Mouse (Mus musculus): ENCODE results near the gene Serp2. TPM values are rescaled to one million over a fixed set of nuclear protein-coding genes. Genes with fewer than 3 reads are reported as not detected.
A peak's percentile ranks its signal among the peaks of the same experiment; 100 is the strongest.
"Not testable (repeated sequence)": the region's sequence is repeated elsewhere in the genome, so short reads cannot be mapped to it uniquely, and the experiment has no call there.

Gene Serp2
- polyA plus RNA-seq, 1 experiment from 2014 or later, result 24.4 TPM

DNA sequence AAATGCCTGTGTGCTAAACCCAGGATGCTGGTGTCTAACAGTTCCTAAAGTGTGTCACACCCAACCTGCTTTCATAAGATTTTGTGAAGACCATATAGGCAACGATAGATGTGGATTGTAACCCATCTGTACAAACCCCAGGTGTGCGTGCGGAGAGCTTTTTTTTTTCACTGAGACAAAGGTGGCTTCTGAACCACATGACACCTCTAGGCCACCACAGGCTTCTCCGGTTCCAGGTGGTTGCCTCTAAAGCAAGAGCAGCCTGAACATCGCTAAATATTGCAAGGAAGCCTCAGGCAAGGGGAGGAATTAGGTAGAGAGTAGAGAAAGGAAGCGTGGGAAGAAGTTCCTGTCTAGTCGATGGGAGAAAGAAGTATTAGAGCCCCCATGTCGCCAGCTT is 10.0 kb upstream of the Serp2 start:
- Histone ChIP-seq H3K4me3 (ENCODE audit: low read depth, low read length) (no peak overlapping the region), H3K27ac (ENCODE audit: low read depth, low read length) (no peak overlapping the region), H3K36me3 (ENCODE audit: control insufficient read depth, insufficient read depth, low read length) (no peaks in the 10 kb centered on the region), H3K4me1 (ENCODE audit: control insufficient read depth, insufficient read depth, low read length) (peaks cover 5% of the 10 kb centered on the region; the same call in 1 of the 2 replicates), H3K4me2 (no peak overlapping the region), H3K9ac (ENCODE audit: low read depth, low read length) (no peak overlapping the region), H3K27me3 (ENCODE audit: control insufficient read depth, insufficient read depth, low read length) (no peaks in the 10 kb centered on the region), H3K9me3 (replicated peaks; ENCODE audit: control insufficient read depth, low read length) (no peaks in the 10 kb centered on the region)
- no peak for ATAC-seq (replicated peaks; ENCODE audit: insufficient number of reproducible peaks, low FRiP score, low TSS enrichment)
- WGBS (ENCODE audit: insufficient replicate concordance), result 80% methylated on average over 8 of the region's 8 CpGs

DNA sequence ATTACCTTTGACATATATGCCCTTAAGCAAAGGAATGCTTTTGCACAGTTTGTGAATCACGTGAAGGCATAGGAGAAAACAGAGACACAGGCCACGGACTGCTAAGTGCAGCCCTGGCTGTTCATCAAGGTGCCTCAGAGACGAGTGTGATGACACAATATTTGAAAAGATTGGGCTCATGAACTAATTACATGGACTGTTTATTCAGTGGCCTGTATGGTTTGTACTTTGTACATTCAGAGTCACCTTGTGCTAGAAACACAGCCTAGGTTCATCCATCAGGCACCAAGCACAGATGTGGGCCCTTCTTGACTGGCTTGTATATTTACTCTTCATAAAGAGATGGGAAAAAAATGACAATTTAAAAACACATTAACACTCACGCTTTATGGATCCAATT is 9.5 kb upstream of the Serp2 start:
- Histone ChIP-seq H3K36me3 (ENCODE audit: control insufficient read depth, insufficient read depth, low read length) (no peaks in the 10 kb centered on the region), H3K4me2 (no peak overlapping the region), H3K4me1 (ENCODE audit: control insufficient read depth, insufficient read depth, low read length) (peaks cover 5% of the 10 kb centered on the region; the same call in 1 of the 2 replicates), H3K27me3 (ENCODE audit: control insufficient read depth, insufficient read depth, low read length) (no peaks in the 10 kb centered on the region), H3K27ac (ENCODE audit: low read depth, low read length) (no peak overlapping the region), H3K4me3 (ENCODE audit: low read depth, low read length) (no peak overlapping the region), H3K9ac (ENCODE audit: low read depth, low read length) (no peak overlapping the region), H3K9me3 (replicated peaks; ENCODE audit: control insufficient read depth, low read length) (no peaks in the 10 kb centered on the region)
- WGBS (ENCODE audit: insufficient replicate concordance), result 80% methylated on average over 4 of the region's 4 CpGs
- ATAC-seq (replicated peaks; ENCODE audit: insufficient number of reproducible peaks, low FRiP score, low TSS enrichment), result no peak

DNA sequence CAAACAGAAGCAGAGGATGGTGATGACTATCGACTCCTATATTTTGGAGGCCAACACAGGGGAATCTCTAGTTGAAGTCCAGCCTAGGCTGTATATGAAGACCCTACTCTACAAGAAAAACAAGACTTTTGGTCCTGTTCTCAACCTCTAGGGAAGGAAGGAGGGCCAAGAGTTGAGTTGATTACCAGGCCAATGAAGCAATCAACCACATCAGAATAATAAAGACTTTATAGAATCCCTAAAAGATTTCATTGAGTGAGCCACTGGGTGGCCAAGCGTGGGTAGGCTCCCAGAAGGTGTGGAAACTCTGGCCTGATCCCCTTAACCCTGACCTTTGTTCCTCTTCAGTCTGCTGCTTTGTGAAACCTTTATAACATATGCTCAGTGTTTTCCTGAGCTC is 2.5 kb upstream of the Serp2 start:
- H3K9ac ChIP-seq (ENCODE audit: low read depth, low read length), result no peak overlapping the region

DNA sequence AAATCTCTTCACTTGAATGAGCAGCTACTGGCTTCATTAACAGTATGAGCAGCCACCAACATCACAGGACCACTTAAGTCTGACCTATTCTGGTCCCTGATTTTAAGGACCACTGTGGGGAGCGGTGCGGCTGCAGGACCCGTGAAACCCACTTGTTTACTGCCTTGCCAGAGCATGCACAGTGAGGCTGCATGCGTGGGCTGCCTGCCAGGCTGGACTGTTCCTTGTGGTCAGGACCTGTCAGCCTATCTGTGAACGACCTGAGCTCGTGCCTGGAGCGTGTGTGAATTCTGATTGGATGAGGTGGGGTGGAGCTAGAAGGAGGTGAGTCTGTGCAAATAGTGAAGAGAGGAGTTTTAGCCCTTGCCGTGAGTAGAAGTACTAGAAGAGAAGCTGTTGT is 1.5 kb upstream of the Serp2 start:
- not testable (repeated sequence) for H3K36me3 ChIP-seq (ENCODE audit: control insufficient read depth, insufficient read depth, low read length); H3K9me3 ChIP-seq (replicated peaks; ENCODE audit: control insufficient read depth, low read length); H3K9ac ChIP-seq (ENCODE audit: low read depth, low read length); H3K27me3 ChIP-seq (ENCODE audit: control insufficient read depth, insufficient read depth, low read length); H3K4me3 ChIP-seq (ENCODE audit: low read depth, low read length); ATAC-seq (replicated peaks; ENCODE audit: insufficient number of reproducible peaks, low FRiP score, low TSS enrichment)
- Histone ChIP-seq H3K4me2 (peak overlapping the region; percentile 30), H3K4me1 (ENCODE audit: control insufficient read depth, insufficient read depth, low read length) (peaks cover 15% of the 10 kb centered on the region), H3K27ac (ENCODE audit: low read depth, low read length) (0 out of 2 replicates have a peak overlapping the region, but pooled peaks have one; percentile 22)
- WGBS (ENCODE audit: insufficient replicate concordance), result 33% methylated on average over 8 of the region's 8 CpGs

More for the DNA sequence above, 2.5 kb upstream of the Serp2 start:
- H3K4me1 ChIP-seq (ENCODE audit: control insufficient read depth, insufficient read depth, low read length), result peaks cover 15% of the 10 kb centered on the region
- no peak overlapping the region for H3K4me2 ChIP-seq
- H3K4me3 ChIP-seq (ENCODE audit: low read depth, low read length), result no peak overlapping the region
- no peaks in the 10 kb centered on the region for H3K9me3 ChIP-seq (replicated peaks; ENCODE audit: control insufficient read depth, low read length)
- H3K36me3 ChIP-seq (ENCODE audit: control insufficient read depth, insufficient read depth, low read length), result no peaks in the 10 kb centered on the region
- H3K27ac ChIP-seq (ENCODE audit: low read depth, low read length), result no peak overlapping the region
- no peaks in the 10 kb centered on the region for H3K27me3 ChIP-seq (ENCODE audit: control insufficient read depth, insufficient read depth, low read length)
- no peak for ATAC-seq (replicated peaks; ENCODE audit: insufficient number of reproducible peaks, low FRiP score, low TSS enrichment)
- 84% methylated on average over 2 of the region's 2 CpGs for WGBS (ENCODE audit: insufficient replicate concordance)

DNA sequence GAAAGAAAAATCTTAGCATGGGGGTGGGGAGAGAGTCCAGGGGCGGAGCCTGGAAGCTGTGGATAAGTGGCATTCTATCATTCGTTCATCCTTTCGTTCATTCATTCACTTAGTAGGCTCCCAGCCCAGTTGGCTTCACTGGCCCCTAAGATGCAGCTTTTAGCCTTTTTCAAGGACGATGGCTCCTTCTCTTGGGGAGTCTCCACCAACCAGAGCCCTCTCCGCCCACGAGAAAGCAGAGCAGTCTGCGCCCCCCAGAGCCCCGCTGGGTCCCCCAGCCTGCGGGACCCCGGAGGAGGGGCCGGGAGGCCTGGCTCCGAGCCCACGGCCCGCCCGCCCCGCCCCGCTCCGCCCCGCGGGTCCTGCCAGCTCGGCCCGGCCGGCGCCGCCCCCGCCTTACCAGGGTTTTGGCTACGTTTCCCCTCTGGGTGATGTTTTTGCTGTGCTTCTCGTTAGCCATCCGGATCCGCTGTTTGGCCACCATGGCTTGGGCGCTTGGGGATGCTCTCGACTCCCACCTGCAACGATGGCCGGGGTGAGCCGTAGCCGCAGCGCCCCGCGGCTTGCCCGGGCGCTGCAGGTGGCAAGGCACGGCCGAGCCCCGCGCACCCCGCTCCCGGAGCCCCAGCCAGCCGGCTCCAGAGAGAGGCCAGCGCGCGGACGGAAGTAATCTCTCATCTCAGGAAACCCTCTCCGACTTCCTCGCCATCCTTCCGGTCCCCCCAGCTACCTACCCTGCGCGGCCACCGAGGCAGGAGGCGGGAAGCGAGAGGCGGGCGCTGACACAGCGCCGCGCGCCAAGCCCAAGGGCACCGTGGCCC is 448 bp downstream of the Serp2 start:
- no peaks in the 10 kb centered on the region for H3K9me3 ChIP-seq (replicated peaks; ENCODE audit: control insufficient read depth, low read length)
- H3K9ac ChIP-seq (ENCODE audit: low read depth, low read length), result peak overlapping the region; percentile 80
- H3K4me3 ChIP-seq (ENCODE audit: low read depth, low read length), result peak overlapping the region; percentile 71
- no peaks in the 10 kb centered on the region for H3K27me3 ChIP-seq (ENCODE audit: control insufficient read depth, insufficient read depth, low read length)
- H3K36me3 ChIP-seq (ENCODE audit: control insufficient read depth, insufficient read depth, low read length), result no peaks in the 10 kb centered on the region
- H3K4me2 ChIP-seq, result peak overlapping the region; percentile 94
- peak; percentile 72 for ATAC-seq (replicated peaks; ENCODE audit: insufficient number of reproducible peaks, low FRiP score, low TSS enrichment)
- WGBS (ENCODE audit: insufficient replicate concordance), result 1% methylated on average over 64 of the region's 67 CpGs
- peak overlapping the region; percentile 66 for H3K27ac ChIP-seq (ENCODE audit: low read depth, low read length)
- H3K4me1 ChIP-seq (ENCODE audit: control insufficient read depth, insufficient read depth, low read length), result peaks cover 15% of the 10 kb centered on the region

DNA sequence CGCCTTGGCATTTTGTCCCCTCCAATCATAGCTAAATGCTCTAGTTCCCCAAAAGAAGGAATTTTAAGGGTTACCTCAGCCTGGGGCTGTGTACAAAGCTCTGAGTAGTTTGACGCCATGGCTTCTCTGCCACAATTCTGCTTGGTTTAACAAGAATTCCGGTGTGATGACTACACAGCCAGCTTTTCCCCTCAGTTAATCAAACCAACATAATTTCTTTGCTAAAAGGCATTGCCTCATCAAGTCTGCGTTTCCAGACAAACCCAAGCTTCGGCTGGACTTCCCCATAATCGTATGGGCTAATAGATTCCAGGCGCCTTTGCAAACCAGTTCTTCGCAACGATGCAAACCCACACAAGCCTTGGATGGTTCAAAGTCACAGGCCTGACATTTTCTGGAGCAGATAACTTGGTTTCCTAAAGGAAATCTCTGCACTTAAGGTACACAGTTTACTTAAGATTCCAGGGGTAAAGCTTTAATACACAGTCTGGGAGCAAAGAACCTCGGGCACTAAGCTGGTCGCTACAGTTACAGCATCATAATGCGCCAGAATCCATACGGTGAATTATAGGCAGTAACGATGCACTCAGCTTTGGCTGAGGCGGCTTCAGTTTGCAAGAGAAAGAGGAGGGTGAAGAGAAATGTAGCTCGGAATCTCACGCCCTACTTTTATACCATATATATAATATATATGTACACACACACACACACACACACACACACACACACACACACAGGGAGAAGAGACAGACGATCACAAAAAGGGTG is 1.2 kb downstream of the Serp2 start:
- H3K36me3 ChIP-seq (ENCODE audit: control insufficient read depth, insufficient read depth, low read length), result no peaks in the 10 kb centered on the region

DNA sequence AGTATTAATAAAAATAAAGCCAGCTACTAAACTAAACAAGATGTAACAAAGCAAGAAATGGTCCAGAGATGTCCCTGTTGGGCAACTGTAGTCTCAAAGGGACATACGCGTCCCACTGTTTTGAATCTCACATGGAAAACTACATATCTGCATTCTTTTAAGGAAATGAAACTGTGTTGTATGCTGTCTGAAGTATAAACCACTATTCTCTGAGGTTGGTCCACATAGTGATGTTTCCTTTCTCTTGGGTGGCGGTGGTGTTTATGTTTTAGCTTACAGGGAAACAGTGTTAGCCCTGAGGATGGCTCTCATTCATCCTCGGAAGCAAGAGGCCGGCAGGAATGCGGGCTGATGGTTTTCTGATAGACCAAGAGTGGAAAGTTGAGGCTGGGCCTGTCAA is 12.6 kb downstream of the Serp2 start:
- H3K36me3 ChIP-seq (ENCODE audit: control insufficient read depth, insufficient read depth, low read length), result no peaks in the 10 kb centered on the region
- no peak overlapping the region for H3K4me2 ChIP-seq
- 66% methylated on average over 6 of the region's 6 CpGs for WGBS (ENCODE audit: insufficient replicate concordance)
- H3K9ac ChIP-seq (ENCODE audit: low read depth, low read length), result no peak overlapping the region
- H3K4me1 ChIP-seq (ENCODE audit: control insufficient read depth, insufficient read depth, low read length), result peaks cover 16% of the 10 kb centered on the region
- no peaks in the 10 kb centered on the region for H3K27me3 ChIP-seq (ENCODE audit: control insufficient read depth, insufficient read depth, low read length)
- H3K4me3 ChIP-seq (ENCODE audit: low read depth, low read length), result no peak overlapping the region
- H3K27ac ChIP-seq (ENCODE audit: low read depth, low read length), result no peak overlapping the region
- no peaks in the 10 kb centered on the region for H3K9me3 ChIP-seq (replicated peaks; ENCODE audit: control insufficient read depth, low read length)
- no peak for ATAC-seq (replicated peaks; ENCODE audit: insufficient number of reproducible peaks, low FRiP score, low TSS enrichment)

More for the DNA sequence above, 1.2 kb downstream of the Serp2 start:
- H3K9ac ChIP-seq (ENCODE audit: low read depth, low read length), result peak overlapping the region; percentile 80; the same call in 1 of the 2 replicates
- peaks cover 13% of the 10 kb centered on the region for H3K4me1 ChIP-seq (ENCODE audit: control insufficient read depth, insufficient read depth, low read length)
- H3K4me3 ChIP-seq (ENCODE audit: low read depth, low read length), result peak overlapping the region; percentile 71
- H3K9me3 ChIP-seq (replicated peaks; ENCODE audit: control insufficient read depth, low read length), result no peaks in the 10 kb centered on the region
- H3K27me3 ChIP-seq (ENCODE audit: control insufficient read depth, insufficient read depth, low read length), result no peaks in the 10 kb centered on the region
- H3K4me2 ChIP-seq, result peak overlapping the region; percentile 94
- H3K27ac ChIP-seq (ENCODE audit: low read depth, low read length), result peak overlapping the region; percentile 66; the same call in 1 of the 2 replicates
- ATAC-seq (replicated peaks; ENCODE audit: insufficient number of reproducible peaks, low FRiP score, low TSS enrichment), result no peak
- WGBS (ENCODE audit: insufficient replicate concordance), result 66% methylated on average over 18 of the region's 18 CpGs

DNA sequence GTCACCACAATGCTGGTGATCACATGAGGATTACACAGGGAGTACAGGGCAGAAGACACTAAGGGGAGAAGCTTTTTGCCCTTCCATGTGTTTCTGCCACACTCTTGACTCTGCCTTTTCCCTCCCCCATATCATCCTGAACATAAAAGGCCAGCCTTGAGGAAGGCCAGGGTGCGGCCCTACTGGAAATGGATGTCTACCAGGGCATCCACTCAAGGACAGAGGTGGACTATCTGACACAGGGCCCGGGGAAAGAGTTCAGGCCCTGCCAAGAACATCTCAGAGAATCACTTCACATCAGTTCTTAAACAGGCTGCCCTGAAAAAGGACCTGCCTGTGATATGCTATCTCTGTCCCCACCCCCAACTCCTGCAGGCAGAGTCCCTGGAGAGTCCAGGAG is 15.3 kb downstream of the Serp2 start:
- peaks cover 18% of the 10 kb centered on the region for H3K4me1 ChIP-seq (ENCODE audit: control insufficient read depth, insufficient read depth, low read length)
- no peaks in the 10 kb centered on the region for H3K36me3 ChIP-seq (ENCODE audit: control insufficient read depth, insufficient read depth, low read length)
- no peak overlapping the region for H3K9ac ChIP-seq (ENCODE audit: low read depth, low read length)
- H3K4me3 ChIP-seq (ENCODE audit: low read depth, low read length), result no peak overlapping the region
- H3K9me3 ChIP-seq (replicated peaks; ENCODE audit: control insufficient read depth, low read length), result no peaks in the 10 kb centered on the region
- no peak for ATAC-seq (replicated peaks; ENCODE audit: insufficient number of reproducible peaks, low FRiP score, low TSS enrichment)
- no peaks in the 10 kb centered on the region for H3K27me3 ChIP-seq (ENCODE audit: control insufficient read depth, insufficient read depth, low read length)
- no peak overlapping the region for H3K4me2 ChIP-seq
- WGBS (ENCODE audit: insufficient replicate concordance), result 20% methylated on average over 2 of the region's 2 CpGs
- H3K27ac ChIP-seq (ENCODE audit: low read depth, low read length), result 0 out of 2 replicates have a peak overlapping the region, but pooled peaks have one; percentile 18

Data from heart, embryonic 11.5 days (tissue).